Mouse (Mus musculus): ENCODE measurements around the gene Ccdc191.

DNA sequence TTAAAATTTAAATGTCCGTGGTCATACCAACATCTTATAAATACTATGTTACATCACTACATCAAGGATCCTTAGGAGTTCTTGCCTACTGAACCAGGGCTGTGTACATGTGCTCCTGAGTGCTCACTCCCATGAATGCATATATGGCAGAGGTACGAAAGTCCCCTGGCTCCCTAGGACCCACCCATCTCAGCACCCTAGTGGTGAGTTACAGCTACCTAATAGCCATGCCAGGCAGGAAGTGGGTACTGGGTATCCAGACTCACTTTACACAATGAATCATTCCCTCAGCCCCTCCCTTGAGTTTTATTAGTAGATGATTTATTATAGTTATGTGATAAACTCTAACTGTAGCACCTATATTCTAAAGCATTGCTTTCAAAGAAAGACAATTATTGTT, 7.3 kb upstream of the Ccdc191 start:
- no peak for TF ChIP-seq CTCF (IDR thresholded peaks at IDR 0.05; ENCODE audit: control insufficient read depth, insufficient read depth, insufficient read length)
- no peak for TF ChIP-seq MAX (IDR thresholded peaks at IDR 0.05)
- TF ChIP-seq CEBPB (IDR thresholded peaks at IDR 0.05; ENCODE audit: low read depth): no peak
- no peak for TF ChIP-seq USF1 (IDR thresholded peaks at IDR 0.05; ENCODE audit: low read depth)
- no peak for TF ChIP-seq MYOG (IDR thresholded peaks at IDR 0.05; ENCODE audit: control insufficient read depth, extremely low read depth, insufficient read length)
- TF ChIP-seq FOSL1 (IDR thresholded peaks at IDR 0.05; ENCODE audit: insufficient read depth, low read length, poor library complexity, severe bottlenecking): no peak
- no peak for TF ChIP-seq MYOD1 (IDR thresholded peaks at IDR 0.05; ENCODE audit: control insufficient read depth, insufficient read length, low read depth)

Measured in C2C12 (cell line).